Comparison of ENCODE assay signal across 9 mouse cellular contexts in the genomic region with DNA sequence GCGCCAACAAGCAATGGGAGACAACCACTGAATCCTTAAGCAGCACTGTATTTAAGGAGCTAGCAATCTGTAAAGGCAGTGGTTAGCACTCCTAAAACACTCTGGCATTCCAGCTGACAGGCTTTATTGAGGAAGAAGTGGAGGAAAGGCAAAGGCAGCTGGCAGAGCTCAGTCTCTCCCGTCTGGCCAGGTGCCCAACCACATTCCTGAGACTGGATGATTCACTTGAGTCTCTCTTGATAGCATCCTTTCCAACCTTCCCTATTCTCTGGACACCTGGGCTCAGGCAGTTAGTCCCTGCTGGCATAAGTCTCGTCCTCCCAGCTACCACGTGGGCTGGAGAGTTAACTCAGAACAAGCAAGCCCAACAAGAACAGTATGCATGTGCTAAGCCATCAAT.
DNase-seq lines count a peak whose midpoint lies in the region; ATAC-seq lines count a peak whose summit lies in the region.
"Had no signal": no experiment of that assay in that cellular context is flagged by ENCODE, and none has a peak within 500 bp of the region (broad histone marks: within the 10 kb centered on the region; RNA-seq: fewer than 3 reads in every experiment).

No protein-coding gene starts in this region.

- H3K9me3 ChIP-seq in embryonic facial prominence, embryonic 14.5 days (ENCODE audit: control insufficient read depth, low read length), result no peaks in the 10 kb centered on the region
- H3K9me3 ChIP-seq in embryonic facial prominence, embryonic 10.5 days, result no peaks in the 10 kb centered on the region
- H3K9me3 ChIP-seq: lung, embryonic 15.5 days had no signal

- H3K4me3 ChIP-seq in embryonic facial prominence, embryonic 14.5 days (ENCODE audit: low read depth, low read length), result no peak overlapping the region
- no peak overlapping the region for H3K4me3 ChIP-seq in embryonic facial prominence, embryonic 10.5 days
- H3K4me3 ChIP-seq: lung, embryonic 15.5 days had no signal

- H3K4me2 ChIP-seq in embryonic facial prominence, embryonic 14.5 days (ENCODE audit: low read depth, low read length), result no peak overlapping the region
- H3K4me2 ChIP-seq: lung, embryonic 15.5 days had no signal

- no peak overlapping the region for H3K9ac ChIP-seq in embryonic facial prominence, embryonic 14.5 days (ENCODE audit: low read depth, low read length)
- H3K9ac ChIP-seq: lung, embryonic 15.5 days had no signal

- H3K36me3 ChIP-seq in embryonic facial prominence, embryonic 14.5 days (ENCODE audit: control insufficient read depth, insufficient read depth, low read length), result no peaks in the 10 kb centered on the region
- H3K36me3 ChIP-seq in embryonic facial prominence, embryonic 10.5 days (replicated peaks), result no peaks in the 10 kb centered on the region
- H3K36me3 ChIP-seq: lung, embryonic 15.5 days had no signal

- no peak overlapping the region for H3K27ac ChIP-seq in embryonic facial prominence, embryonic 14.5 days (replicated peaks; ENCODE audit: low read depth, low read length)
- H3K27ac ChIP-seq in embryonic facial prominence, embryonic 10.5 days (replicated peaks), result no peak overlapping the region
- H3K27ac ChIP-seq: lung, embryonic 15.5 days had no signal

- DNase-seq in embryonic facial prominence, embryonic 14.5 days (ENCODE audit: low spot score), result peak; percentile 69
- DNase-seq in embryonic facial prominence, embryonic 10.5 days (ENCODE audit: low spot score), result no peak
- peak; percentile 25 to 26 for DNase-seq in kidney, postnatal 4 days
- DNase-seq in kidney, postnatal 36 days, result no peak
- peak; percentile 12 for DNase-seq in urinary bladder, postnatal 25 days (ENCODE audit: low spot score)
- DNase-seq in urinary bladder, postnatal 10 days (ENCODE audit: low spot score), result no peak
- DNase-seq in telencephalon, adult 2 months (ENCODE audit: low read depth, low spot score), result peak; percentile 38
- DNase-seq in cerebellum, adult 9-10 months, result no peak

- WGBS in embryonic facial prominence, embryonic 14.5 days, result 46% methylated on average over 4 of the region's 4 CpGs
- 67% methylated on average over 4 of the region's 4 CpGs for WGBS in embryonic facial prominence, embryonic 10.5 days

- peak; percentile 71 for ATAC-seq in embryonic facial prominence, embryonic 14.5 days (ENCODE audit: low read depth)

- no peaks in the 10 kb centered on the region for H3K27me3 ChIP-seq in embryonic facial prominence, embryonic 14.5 days (replicated peaks; ENCODE audit: control insufficient read depth, insufficient read depth, low read length)
- no peaks in the 10 kb centered on the region for H3K27me3 ChIP-seq in embryonic facial prominence, embryonic 10.5 days (replicated peaks; ENCODE audit: low read depth, poor library complexity, severe bottlenecking)
- H3K27me3 ChIP-seq: lung, embryonic 15.5 days had no signal

- no peaks in the 10 kb centered on the region for H3K4me1 ChIP-seq in embryonic facial prominence, embryonic 14.5 days (ENCODE audit: control insufficient read depth, insufficient read depth, low read length)
- no peaks in the 10 kb centered on the region for H3K4me1 ChIP-seq in embryonic facial prominence, embryonic 10.5 days
- H3K4me1 ChIP-seq: lung, embryonic 15.5 days had no signal

Comparison
In these comparisons a context has a peak if more than half of its experiments do, and no peak if none do; other contexts are left out.
1. DNase-seq: peak in embryonic facial prominence, embryonic 14.5 days (single experiment), kidney, postnatal 4 days (2 of 2), urinary bladder, postnatal 25 days (single experiment) and telencephalon, adult 2 months (single experiment); none in embryonic facial prominence, embryonic 10.5 days (single experiment), kidney, postnatal 36 days (0 of 2), urinary bladder, postnatal 10 days (single experiment) and cerebellum, adult 9-10 months (single experiment).